Mouse (Mus musculus) forebrain, embryonic 10.5 days (tissue): Measurements from ENCODE around the gene Shpk. TPM values are rescaled to one million over a fixed set of nuclear protein-coding genes. Genes with fewer than 3 reads are reported as not detected.

Experiments used
- DNase-seq: peaks from one replicate; pipeline ENCODE4 v3.0.0-alpha.2; 2017; ENCODE audit warnings: low spot score; ENCODE audit errors: extremely low spot score
- H3K27ac ChIP-seq: fragments of 300-500 bp; sonication (generic); 2 replicates; pipeline ENCODE4 v1.5.1; 2016; ENCODE audit warnings: mild to moderate bottlenecking
- H3K27me3 ChIP-seq: fragments of 300-500 bp; sonication (generic); 2 replicates; pipeline ENCODE4 v1.6.1; 2016; ENCODE audit warnings: mild to moderate bottlenecking; ENCODE audit not compliant: poor library complexity, severe bottlenecking
- H3K36me3 ChIP-seq: fragments of 300-500 bp; sonication (generic); replicated peaks from 2 replicates; pipeline ENCODE4 v1.6.1; 2016; ENCODE audit warnings: mild to moderate bottlenecking, moderate library complexity
- H3K4me1 ChIP-seq: fragments of 300-500 bp; sonication (generic); 2 replicates; pipeline ENCODE4 v1.6.1; 2016
- H3K4me3 ChIP-seq: fragments of 300-500 bp; sonication (generic); 2 replicates; pipeline ENCODE4 v1.5.1; 2016; ENCODE audit warnings: mild to moderate bottlenecking, moderate library complexity
- H3K9me3 ChIP-seq: fragments of 300-500 bp; sonication (generic); 2 replicates; pipeline ENCODE4 v1.6.1; 2016; ENCODE audit warnings: mild to moderate bottlenecking, moderate library complexity
- WGBS: fragments of 180-500 bp; shearing (Covaris S2); methylation state at CpG from one replicate; pipeline ENCODE4 v1.1.7; 2016; 5-methylcytosine and 5-hydroxymethylcytosine counted together
- polyA plus RNA-seq: library from polyadenylated mRNA; unstranded; fragments of >200 nt; fragmentation: Nextera tagmentation; extraction: Ambion mirVana; gene quantifications from 2 replicates; pipeline ENCODE4 v1.2.1, GENCODE M21; 2016

Shpk gene
- polyA plus RNA-seq, result 0.69 and 0.81 TPM in 2 replicates

GRCm38 (mm10) chr11:73199230-73199712, at the start of gene Shpk:
Gene Shpk (plus strand): TSS chr11:73199460.
- peaks cover 8% of the 10 kb centered on the region; the same call in 1 of the 2 replicates for H3K36me3 ChIP-seq
- H3K4me1 ChIP-seq, result peaks cover 20% of the 10 kb centered on the region
- peak within 1 kb of the TSS; percentile 78 for H3K4me3 ChIP-seq
- H3K27ac ChIP-seq, result peak within 1 kb of the TSS; percentile 81
- peaks cover 16% of the 10 kb centered on the region for H3K27me3 ChIP-seq
- no peaks in the 10 kb centered on the region for H3K9me3 ChIP-seq
- DNase-seq, result peak; percentile 92
- WGBS, result 0% methylated on average over 32 of the region's 32 CpGs

- Histone ChIP-seq H3K4me3 (no peak overlapping the region), H3K36me3 (no peaks in the 10 kb centered on the region), H3K4me1 (peaks cover 4% of the 10 kb centered on the region), H3K27me3 (peaks cover 22% of the 10 kb centered on the region), H3K9me3 (no peaks in the 10 kb centered on the region), H3K27ac (no peak overlapping the region)
- no peak for DNase-seq
- 85% methylated on average over 6 of the region's 6 CpGs for WGBS
These were observed 44.2 kb upstream of the Shpk start for GRCm38 (mm10) chr11:73155071-73155470.

GRCm38 (mm10) chr11:73159957-73160810, 39.1 kb upstream of the Shpk start, which contains the start of gene P2rx5:
Gene P2rx5 (plus strand): TSS chr11:73160421.
- Histone ChIP-seq H3K4me1 (peaks cover 16% of the 10 kb centered on the region), H3K27me3 (peaks cover 40% of the 10 kb centered on the region), H3K36me3 (no peaks in the 10 kb centered on the region), H3K4me3 (peak within 1 kb of the TSS; percentile 54), H3K9me3 (no peaks in the 10 kb centered on the region), H3K27ac (0 out of 2 replicates have a peak within 1 kb of the TSS, but pooled peaks have one; percentile 30)
- DNase-seq, result peak; percentile 32
- 3% methylated on average over 49 of the region's 49 CpGs for WGBS

- no peak for DNase-seq
- H3K9me3 ChIP-seq, result no peaks in the 10 kb centered on the region
- peaks cover 16% of the 10 kb centered on the region for H3K4me1 ChIP-seq
- WGBS, result 26% methylated on average over 6 of the region's 6 CpGs
- no peak overlapping the region for H3K27ac ChIP-seq
- no peaks in the 10 kb centered on the region for H3K36me3 ChIP-seq
- H3K27me3 ChIP-seq, result peaks cover 40% of the 10 kb centered on the region
- H3K4me3 ChIP-seq, result peak overlapping the region; percentile 54
These were observed 38.5 kb upstream of the Shpk start for GRCm38 (mm10) chr11:73160811-73161200.

GRCm38 (mm10) chr11:73161616-73162015, 37.6 kb upstream of the Shpk start:
- DNase-seq, result no peak
- 92% methylated on average over 4 of the region's 4 CpGs for WGBS
- Histone ChIP-seq H3K27ac (no peak overlapping the region), H3K4me3 (no peak overlapping the region), H3K27me3 (peaks cover 40% of the 10 kb centered on the region), H3K4me1 (peaks cover 21% of the 10 kb centered on the region), H3K9me3 (no peaks in the 10 kb centered on the region), H3K36me3 (no peaks in the 10 kb centered on the region)

- Histone ChIP-seq H3K36me3 (no peaks in the 10 kb centered on the region), H3K4me3 (no peak overlapping the region), H3K27ac (no peak overlapping the region), H3K4me1 (peaks cover 21% of the 10 kb centered on the region), H3K27me3 (peaks cover 40% of the 10 kb centered on the region), H3K9me3 (no peaks in the 10 kb centered on the region)
- WGBS, result 85% methylated on average over 5 of the region's 5 CpGs
- no peak for DNase-seq
These were observed 37.0 kb upstream of the Shpk start for GRCm38 (mm10) chr11:73162284-73162683.

- Histone ChIP-seq H3K9me3 (no peaks in the 10 kb centered on the region), H3K36me3 (peaks cover 31% of the 10 kb centered on the region), H3K4me1 (0 out of 2 replicates have a peak, but pooled peaks cover 5% of the 10 kb centered on the region), H3K4me3 (no peak overlapping the region), H3K27me3 (no peaks in the 10 kb centered on the region), H3K27ac (no peak overlapping the region)
- WGBS, result 89% methylated on average over 8 of the region's 8 CpGs
- DNase-seq, result no peak
These were observed 31.2 kb upstream of the Shpk start for GRCm38 (mm10) chr11:73168071-73168470.

- DNase-seq, result no peak
- no peaks in the 10 kb centered on the region for H3K9me3 ChIP-seq
- no peak overlapping the region for H3K27ac ChIP-seq
- H3K4me3 ChIP-seq, result no peak overlapping the region
- WGBS, result 82% methylated on average over 6 of the region's 6 CpGs
- no peaks in the 10 kb centered on the region for H3K27me3 ChIP-seq
- peaks cover 36% of the 10 kb centered on the region for H3K36me3 ChIP-seq
- 0 out of 2 replicates have a peak, but pooled peaks cover 5% of the 10 kb centered on the region for H3K4me1 ChIP-seq
These were observed 30.7 kb upstream of the Shpk start for GRCm38 (mm10) chr11:73168576-73168975.

- no peaks in the 10 kb centered on the region for H3K9me3 ChIP-seq
- 39% methylated on average over 4 of the region's 4 CpGs for WGBS
- H3K27me3 ChIP-seq, result no peaks in the 10 kb centered on the region
- H3K27ac ChIP-seq, result no peak overlapping the region
- no peak overlapping the region for H3K4me3 ChIP-seq
- H3K36me3 ChIP-seq, result peaks cover 42% of the 10 kb centered on the region
- H3K4me1 ChIP-seq, result 0 out of 2 replicates have a peak, but pooled peaks cover 5% of the 10 kb centered on the region
- DNase-seq, result peak; percentile 53
These were observed 30.0 kb upstream of the Shpk start for GRCm38 (mm10) chr11:73169231-73169630.

- no peaks in the 10 kb centered on the region for H3K9me3 ChIP-seq
- H3K27ac ChIP-seq, result no peak overlapping the region
- H3K4me1 ChIP-seq, result peaks cover 13% of the 10 kb centered on the region
- WGBS, result 83% methylated on average over 5 of the region's 5 CpGs
- no peak for DNase-seq
- peaks cover 52% of the 10 kb centered on the region for H3K36me3 ChIP-seq
- no peaks in the 10 kb centered on the region for H3K27me3 ChIP-seq
- no peak overlapping the region for H3K4me3 ChIP-seq
These were observed 27.1 kb upstream of the Shpk start for GRCm38 (mm10) chr11:73172186-73172585.

- WGBS, result 55% methylated on average over 8 of the region's 8 CpGs
- Histone ChIP-seq H3K27me3 (no peaks in the 10 kb centered on the region), H3K27ac (no peak overlapping the region), H3K9me3 (no peaks in the 10 kb centered on the region), H3K36me3 (peaks cover 47% of the 10 kb centered on the region), H3K4me3 (peak overlapping the region; percentile 73), H3K4me1 (peaks cover 28% of the 10 kb centered on the region)
- DNase-seq, result no peak
These were observed 23.6 kb upstream of the Shpk start for GRCm38 (mm10) chr11:73175612-73176011.

- 1% methylated on average over 15 of the region's 15 CpGs for WGBS
- DNase-seq, result no peak
- Histone ChIP-seq H3K36me3 (peaks cover 44% of the 10 kb centered on the region), H3K27me3 (no peaks in the 10 kb centered on the region), H3K27ac (peak overlapping the region; percentile 91), H3K4me1 (peaks cover 28% of the 10 kb centered on the region), H3K4me3 (peak overlapping the region; percentile 73), H3K9me3 (no peaks in the 10 kb centered on the region)
These were observed 23.1 kb upstream of the Shpk start for GRCm38 (mm10) chr11:73176186-73176585.
